Mouse (Mus musculus) heart, adult 2 months (tissue): Measurements from ENCODE around the gene Fam76b.

Source experiments
- CTCF ChIP-seq: fragments of 200-600 bp; IDR thresholded peaks from 2 replicates; pipeline ENCODE4 v1.8.1; 2022; ENCODE audit warnings: antibody characterized with exemption, mild to moderate bottlenecking, moderate library complexity
- EP300 ChIP-seq: fragments of 200-500 bp; IDR thresholded peaks from 2 replicates; pipeline ENCODE4 v1.6.1; 2011; ENCODE audit warnings: low read depth, low read length, control low read depth; ENCODE audit not compliant: insufficient read depth

GRCm38 (mm10) chr9:13888981-13889380 is 61.5 kb downstream of the Fam76b start:
- TF ChIP-seq CTCF (no peak), EP300 (no peak)
